ENCODE assay signal across 8 mouse cellular contexts in the genomic region with DNA sequence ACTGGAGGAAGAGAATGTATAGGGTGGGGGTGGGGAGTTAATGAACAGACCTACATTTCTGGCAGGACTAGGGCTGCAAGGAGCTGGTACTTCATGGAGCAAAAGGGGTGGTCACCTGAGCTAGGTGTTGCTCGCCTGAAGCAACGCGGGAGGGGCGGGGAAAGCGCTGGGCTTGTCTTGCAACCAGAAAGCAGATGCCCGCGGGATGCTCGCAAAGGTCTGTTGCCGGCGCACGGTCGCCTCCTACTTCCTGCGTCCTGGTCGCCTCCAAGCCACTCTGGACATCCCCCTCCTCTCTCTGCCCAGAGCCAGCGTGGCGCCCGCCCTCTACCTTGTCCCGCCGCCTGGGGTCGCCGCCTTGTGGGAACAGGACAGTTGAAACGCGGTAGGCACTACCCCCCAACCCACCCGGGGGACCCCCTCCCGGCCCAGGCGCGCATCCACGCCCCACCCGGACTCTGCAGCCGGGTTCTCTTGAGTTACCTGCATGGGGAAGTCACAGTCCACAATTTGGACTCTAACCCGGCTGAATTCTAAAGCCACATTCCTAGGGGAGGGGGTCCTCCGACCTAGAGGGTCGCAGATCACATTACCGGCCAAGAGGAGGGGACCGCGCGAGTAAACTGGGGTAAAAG. TPM values are rescaled to one million over a fixed set of nuclear protein-coding genes. Genes with fewer than 3 reads are reported as not detected.
DNase-seq lines count a peak whose midpoint lies in the region; ATAC-seq and TF ChIP-seq lines count a peak whose summit lies in the region.

No protein-coding gene starts in this region.

- peak; percentile 49; the same call in 1 of the 2 replicates for ATAC-seq in embryonic facial prominence, embryonic 12.5 days (ENCODE audit: insufficient number of reproducible peaks, insufficient read depth, low FRiP score, low TSS enrichment)
- peak; percentile 71 for ATAC-seq in hindbrain, embryonic 12.5 days (ENCODE audit: low FRiP score)
- ATAC-seq in limb, embryonic 13.5 days (ENCODE audit: low FRiP score, low read depth): peak; percentile 51
- ATAC-seq in midbrain, embryonic 15.5 days (replicated peaks): peak; percentile 75

- peak overlapping the region; percentile 92 for H3K9ac ChIP-seq in embryonic facial prominence, embryonic 12.5 days
- peak overlapping the region; percentile 94 for H3K9ac ChIP-seq in hindbrain, embryonic 12.5 days
- peak overlapping the region; percentile 93 for H3K9ac ChIP-seq in limb, embryonic 13.5 days
- peak overlapping the region; percentile 92 for H3K9ac ChIP-seq in midbrain, embryonic 15.5 days

- TF ChIP-seq CTCF in layer of hippocampus, adult 2 months (conservative IDR thresholded peaks at IDR 0.05): peak; percentile 29; the same call in 1 of the 2 replicates

- peaks cover 14% of the 10 kb centered on the region for H3K36me3 ChIP-seq in embryonic facial prominence, embryonic 12.5 days
- H3K36me3 ChIP-seq in hindbrain, embryonic 12.5 days: peaks cover 2% of the 10 kb centered on the region; the same call in 1 of the 2 replicates
- H3K36me3 ChIP-seq in limb, embryonic 13.5 days: peaks cover 22% of the 10 kb centered on the region
- 0 out of 2 replicates have a peak, but pooled peaks cover 7% of the 10 kb centered on the region for H3K36me3 ChIP-seq in midbrain, embryonic 15.5 days (replicated peaks)

- H3K4me3 ChIP-seq in layer of hippocampus, adult 2 months: peak overlapping the region; percentile 97
- H3K4me3 ChIP-seq in embryonic facial prominence, embryonic 12.5 days: peak overlapping the region; percentile 94
- peak overlapping the region; percentile 90 for H3K4me3 ChIP-seq in hindbrain, embryonic 12.5 days
- peak overlapping the region; percentile 97 for H3K4me3 ChIP-seq in limb, embryonic 13.5 days
- peak overlapping the region; percentile 98 for H3K4me3 ChIP-seq in midbrain, embryonic 15.5 days

- H3K27me3 ChIP-seq in embryonic facial prominence, embryonic 12.5 days: no peaks in the 10 kb centered on the region
- peaks cover 10% of the 10 kb centered on the region; the same call in 1 of the 2 replicates for H3K27me3 ChIP-seq in hindbrain, embryonic 12.5 days
- peaks cover 4% of the 10 kb centered on the region; the same call in 1 of the 2 replicates for H3K27me3 ChIP-seq in limb, embryonic 13.5 days
- 0 out of 2 replicates have a peak, but pooled peaks cover 5% of the 10 kb centered on the region for H3K27me3 ChIP-seq in midbrain, embryonic 15.5 days (replicated peaks)

- peak overlapping the region; percentile 91 for H3K4me2 ChIP-seq in embryonic facial prominence, embryonic 12.5 days (replicated peaks)
- peak overlapping the region; percentile 100 for H3K4me2 ChIP-seq in hindbrain, embryonic 12.5 days (replicated peaks)
- H3K4me2 ChIP-seq in limb, embryonic 13.5 days (replicated peaks): peak overlapping the region; percentile 98
- peak overlapping the region; percentile 93 for H3K4me2 ChIP-seq in midbrain, embryonic 15.5 days

- DNase-seq in layer of hippocampus, adult 2 months (ENCODE audit: low spot score in 2 of 2): no peak
- no peak for DNase-seq in layer of hippocampus, postnatal 14 days (ENCODE audit: low spot score in 2 of 2)
- DNase-seq in ZHBTc4 (ENCODE audit: low read depth, low spot score): peak; percentile 92
- DNase-seq in thymus, postnatal 14 days: peak; percentile 64

- under 1% methylated on average over 34 of the region's 37 CpGs for WGBS in embryonic facial prominence, embryonic 12.5 days
- WGBS in hindbrain, embryonic 12.5 days: 0% methylated on average over 32 of the region's 37 CpGs
- WGBS in limb, embryonic 13.5 days: under 1% methylated on average over 26 of the region's 37 CpGs
- WGBS in midbrain, embryonic 15.5 days: under 1% methylated on average over 35 of the region's 37 CpGs

- H3K9me3 ChIP-seq in embryonic facial prominence, embryonic 12.5 days: no peaks in the 10 kb centered on the region
- H3K9me3 ChIP-seq in hindbrain, embryonic 12.5 days (replicated peaks): no peaks in the 10 kb centered on the region
- H3K9me3 ChIP-seq in limb, embryonic 13.5 days: no peaks in the 10 kb centered on the region
- H3K9me3 ChIP-seq in midbrain, embryonic 15.5 days: no peaks in the 10 kb centered on the region

- H3K4me1 ChIP-seq in embryonic facial prominence, embryonic 12.5 days: 0 out of 2 replicates have a peak, but pooled peaks cover 10% of the 10 kb centered on the region
- H3K4me1 ChIP-seq in hindbrain, embryonic 12.5 days: peaks cover 16% of the 10 kb centered on the region
- H3K4me1 ChIP-seq in limb, embryonic 13.5 days: peaks cover 10% of the 10 kb centered on the region; the same call in 1 of the 2 replicates
- peaks cover 26% of the 10 kb centered on the region for H3K4me1 ChIP-seq in midbrain, embryonic 15.5 days

- peak overlapping the region; percentile 51; the same call in 1 of the 2 replicates for H3K27ac ChIP-seq in layer of hippocampus, adult 2 months
- peak overlapping the region; percentile 72 for H3K27ac ChIP-seq in embryonic facial prominence, embryonic 12.5 days
- peak overlapping the region; percentile 69; the same call in 1 of the 2 replicates for H3K27ac ChIP-seq in hindbrain, embryonic 12.5 days
- peak overlapping the region; percentile 78; the same call in 1 of the 2 replicates for H3K27ac ChIP-seq in limb, embryonic 13.5 days
- no peak overlapping the region for H3K27ac ChIP-seq in midbrain, embryonic 15.5 days

RNA-seq across cellular contexts. Expression of gene Helz, which starts 0.9 kb away (rescaled TPM):
- 10 to 100 TPM; 44.9 to 51.5 TPM for total RNA-seq in layer of hippocampus, adult 2 months (2021)
- 10 to 100 TPM; 36.6 to 41.4 TPM for total RNA-seq in layer of hippocampus, postnatal 14 days (2021)
- 19.7 and 20.5 TPM in 2 replicates for polyA plus RNA-seq in embryonic facial prominence, embryonic 12.5 days (2016; fragmentation: Nextera tagmentation; extraction: Ambion mirVana)
- 21.4 and 22.6 TPM in 2 replicates for polyA plus RNA-seq in hindbrain, embryonic 12.5 days (2016; fragmentation: Nextera tagmentation; extraction: Ambion mirVana)
- 19.2 and 22.0 TPM in 2 replicates for polyA plus RNA-seq in limb, embryonic 13.5 days (2015; fragmentation: Nextera tagmentation; extraction: Ambion mirVana)
- polyA plus RNA-seq in midbrain, embryonic 15.5 days (2015; fragmentation: Nextera tagmentation; extraction: Ambion mirVana): 17.3 and 17.8 TPM in 2 replicates

Comparison
In these comparisons a context has a peak if more than half of its experiments do, and no peak if none do; other contexts are left out.
1. DNase-seq: peak in ZHBTc4 (single experiment) and thymus, postnatal 14 days (single experiment); none in layer of hippocampus, adult 2 months (0 of 2) and layer of hippocampus, postnatal 14 days (0 of 2).
2. Peak in every context shown above with its lines, with median percentiles within 50 percentile points of each other: H3K4me3 ChIP-seq, ATAC-seq, H3K4me2 ChIP-seq and H3K9ac ChIP-seq.